Mouse (Mus musculus) cerebellum, postnatal 36 days (tissue): ENCODE results near the gene Gm28043.
"Not testable (repeated sequence)": the region's sequence is repeated elsewhere in the genome, so short reads cannot be mapped to it uniquely, and the experiment has no call there.

Experiments
- DNase-seq, 2 experiments: peaks; one replicate each; pipeline ENCODE4 v3.0.0; 2021 to 2022; ENCODE audit warnings: mixed read lengths in 2 of 2

Gm28043 gene

GRCm38 (mm10) chr17:29614115-29615023 lies at the start of gene Gm28043, which contains the start of gene Rnf8:
Gene Gm28043 (plus strand): TSS chr17:29614876.
Gene Rnf8 (plus strand): TSS chr17:29614790.
- peak; percentile 94 to 96 for DNase-seq

GRCm38 (mm10) chr17:29565521-29565920 lies 49.2 kb upstream of the Gm28043 start:
- no peak for DNase-seq

DNA sequence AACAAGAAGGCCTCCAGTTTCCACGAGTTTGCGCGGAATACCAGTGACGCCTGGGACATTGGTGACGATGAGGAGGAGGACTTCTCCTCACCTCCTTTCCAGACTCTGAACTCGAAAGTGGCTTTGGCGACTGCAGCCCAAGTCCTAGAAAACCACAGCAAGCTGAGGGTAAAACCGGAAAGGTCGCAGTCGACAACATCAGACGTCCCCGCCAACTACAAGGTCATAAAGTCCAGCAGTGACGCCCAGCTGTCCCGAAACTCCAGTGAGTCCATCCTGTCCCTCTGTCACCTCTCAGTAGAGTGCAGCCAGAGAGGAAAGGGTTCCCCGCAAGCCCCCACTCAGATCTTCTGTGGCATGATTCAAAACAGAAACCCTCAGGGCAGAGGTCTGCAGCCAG lies 46.2 kb upstream of the Gm28043 start:
- no peak for DNase-seq

GRCm38 (mm10) chr17:29569831-29570230 lies 44.8 kb upstream of the Gm28043 start:
- DNase-seq = peak; percentile 25 to 32

DNA sequence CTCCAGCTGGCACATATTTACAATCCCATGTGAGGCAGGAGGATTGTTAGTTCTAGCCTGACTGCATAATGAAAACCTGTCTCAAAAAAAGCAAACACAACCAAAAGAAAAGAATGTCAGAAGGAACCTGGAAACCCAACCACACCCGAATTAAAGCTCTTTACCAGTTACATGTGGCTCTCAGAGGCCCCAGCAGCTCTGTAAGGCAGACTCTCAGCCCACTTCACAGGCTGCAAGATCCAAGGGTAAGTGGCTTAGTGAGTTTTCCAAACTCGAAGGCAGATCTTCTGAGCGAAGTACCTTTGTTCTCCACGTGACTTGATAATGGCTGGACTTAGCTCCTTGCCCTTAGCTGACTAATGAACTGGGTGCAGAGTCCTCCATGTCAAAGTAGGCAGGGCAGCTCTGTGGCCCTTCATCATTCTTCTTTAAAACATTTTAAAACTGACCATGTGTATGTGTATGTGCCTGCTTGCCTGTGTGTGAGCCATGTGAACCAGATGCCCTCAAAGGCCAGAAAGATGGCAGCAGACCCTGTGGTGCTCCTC lies 35.0 kb upstream of the Gm28043 start:
- DNase-seq = no peak

DNA sequence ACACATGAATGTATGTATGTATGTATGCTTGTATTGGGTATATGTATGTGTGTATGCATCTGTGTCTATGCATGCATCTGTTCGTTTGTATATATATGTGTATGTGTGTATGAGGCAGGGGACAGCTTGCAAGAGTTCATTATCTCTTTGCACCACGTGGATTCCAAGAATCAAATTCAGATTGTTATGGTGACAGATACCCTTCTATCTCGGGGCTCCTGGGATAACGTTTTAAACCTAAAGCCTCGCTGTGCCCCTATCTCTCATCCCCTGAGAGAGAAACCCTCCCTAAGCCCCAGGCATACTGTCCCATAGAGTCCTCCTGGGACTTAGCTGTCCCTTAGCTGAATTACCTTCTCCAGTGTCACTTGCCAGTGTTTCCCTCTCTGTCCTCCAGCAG lies 31.1 kb upstream of the Gm28043 start:
- DNase-seq = no peak

DNA sequence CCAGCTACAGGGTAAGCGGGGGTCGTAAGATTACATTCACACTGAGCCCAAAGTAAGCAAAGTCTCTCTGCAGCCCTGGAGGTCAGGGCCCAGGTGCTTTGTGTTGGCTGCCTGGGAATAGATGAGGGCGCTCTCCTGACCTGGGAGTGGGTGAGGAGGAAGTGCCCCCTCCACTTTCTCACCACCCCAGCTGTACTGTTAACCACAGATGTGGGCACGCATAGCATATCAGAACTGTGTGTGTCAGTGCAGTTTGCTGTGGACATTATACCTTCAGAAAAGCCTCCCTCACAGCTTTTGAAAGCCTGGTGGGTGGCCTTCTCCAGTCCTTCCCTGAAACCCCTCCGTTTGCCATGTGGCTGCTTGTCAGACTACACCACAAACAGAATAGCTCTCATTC lies 30.4 kb upstream of the Gm28043 start:
- DNase-seq = no peak

- DNase-seq = no peak
Measured at GRCm38 (mm10) chr17:29584737-29585136, 29.9 kb upstream of the Gm28043 start.

DNA sequence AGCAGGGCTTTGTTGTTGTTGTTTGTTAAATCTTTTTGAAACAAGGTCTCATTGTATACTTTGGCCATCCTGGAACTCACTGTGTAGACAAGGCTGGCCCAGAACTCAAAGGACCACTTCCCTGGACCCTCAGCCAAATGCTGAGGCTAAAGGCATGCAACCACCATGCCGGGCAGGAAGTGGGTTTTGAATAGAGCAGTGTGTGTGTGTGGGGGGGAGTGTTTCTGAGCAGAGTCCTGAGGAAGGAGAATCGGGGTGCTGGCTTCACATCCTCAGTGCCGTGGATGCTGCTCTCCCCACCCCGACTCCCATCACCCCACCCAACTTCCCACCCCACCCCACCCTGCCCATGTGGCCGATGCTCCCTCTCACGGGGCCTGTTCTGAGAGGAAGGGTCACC lies 29.2 kb upstream of the Gm28043 start:
- no peak for DNase-seq

DNA sequence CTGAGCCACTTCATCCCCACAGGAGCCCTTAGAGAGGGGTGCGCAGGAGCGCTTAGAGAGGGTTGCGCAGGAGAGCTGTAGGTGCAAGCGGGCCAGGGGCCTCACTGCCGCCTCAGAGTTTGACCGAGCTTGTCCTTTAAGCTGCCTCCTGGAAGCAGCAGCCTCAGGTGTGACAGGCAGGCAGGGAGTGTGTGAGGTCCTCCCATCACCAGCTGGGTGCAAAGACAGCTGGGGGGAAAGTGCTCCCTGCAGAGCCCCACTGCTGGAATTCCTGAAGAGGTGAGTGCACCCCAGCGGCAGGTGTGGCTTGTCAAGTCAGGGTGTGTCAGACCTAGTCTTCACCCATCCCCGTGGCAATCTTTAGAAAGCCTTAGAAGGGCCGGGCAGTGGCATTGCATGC lies 27.8 kb upstream of the Gm28043 start:
- no peak for DNase-seq

DNA sequence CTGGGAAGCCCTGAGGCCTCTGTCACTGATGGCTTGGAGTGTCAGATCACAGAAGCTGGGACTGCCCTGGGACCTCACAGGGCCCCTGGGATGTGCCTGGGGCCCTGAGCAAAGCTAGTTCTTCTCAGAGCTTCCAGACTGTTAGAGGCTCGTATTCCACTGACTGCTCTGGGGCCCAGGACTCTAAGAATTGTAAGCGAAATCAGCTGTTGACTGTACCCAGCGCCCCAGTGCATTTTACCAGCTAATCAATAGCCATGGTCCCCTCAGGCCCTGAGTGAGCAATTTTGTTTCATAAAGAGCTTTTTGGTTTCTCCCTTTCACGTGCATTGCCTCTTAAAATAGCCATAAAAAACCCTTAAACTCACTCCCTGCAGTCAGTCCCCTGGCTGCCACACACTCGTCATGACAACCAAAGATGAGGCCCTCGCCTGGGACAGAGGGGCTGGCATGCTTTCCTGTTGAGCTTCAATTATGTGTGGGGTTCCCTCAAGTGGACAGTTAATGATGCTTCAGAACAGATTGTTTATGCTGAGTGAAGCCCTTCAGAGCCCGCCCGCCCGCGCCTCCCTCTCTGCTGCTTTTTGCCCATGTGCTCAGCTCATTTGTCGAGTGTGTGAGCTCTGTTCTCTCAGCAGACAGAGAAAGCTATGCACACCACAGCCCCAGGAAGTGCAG lies 25.3 kb upstream of the Gm28043 start:
- no peak for DNase-seq

- peak; percentile 67 to 70 for DNase-seq
Measured at GRCm38 (mm10) chr17:29595891-29596770, 18.5 kb upstream of the Gm28043 start.

DNA sequence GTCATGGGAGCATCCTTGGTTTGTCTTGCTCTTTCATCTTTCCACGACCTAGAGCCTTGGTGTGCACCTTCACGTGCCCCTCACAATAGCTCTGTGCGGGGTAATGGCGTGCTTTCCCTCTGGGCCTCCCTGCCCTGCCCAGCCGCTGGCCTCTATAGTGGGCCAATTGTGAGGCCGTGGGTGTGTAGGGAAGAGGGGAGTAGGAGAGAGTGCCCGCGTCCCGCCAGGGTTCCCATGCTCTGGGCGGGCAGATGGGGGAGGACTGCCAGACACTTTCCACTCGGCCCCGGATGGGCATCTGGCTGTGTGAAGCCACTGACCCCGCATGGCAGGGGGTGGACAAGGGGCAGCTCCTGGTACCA lies 17.9 kb upstream of the Gm28043 start:
- DNase-seq = no peak

- peak; percentile 48 for DNase-seq
Measured at GRCm38 (mm10) chr17:29599051-29599450, 15.6 kb upstream of the Gm28043 start.

DNA sequence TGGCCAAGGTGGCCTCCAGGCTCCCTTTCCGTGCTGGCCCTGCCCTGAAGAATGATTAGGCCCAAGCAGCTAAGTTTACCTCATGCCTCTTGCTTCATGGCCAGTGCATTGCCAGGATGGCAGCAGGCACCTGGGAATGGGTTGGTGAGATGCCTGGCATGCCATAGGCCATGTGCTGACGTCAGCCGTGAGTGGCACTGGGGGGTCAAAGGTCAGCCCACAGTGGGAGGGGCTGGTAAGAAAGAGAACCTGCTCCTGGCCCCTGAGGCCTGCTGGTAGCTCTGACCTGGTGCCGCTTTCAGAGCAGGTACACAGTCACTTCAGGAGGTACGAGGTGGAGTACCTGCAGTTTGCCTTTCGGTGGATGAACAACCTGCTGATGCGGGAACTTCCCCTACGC lies 15.1 kb upstream of the Gm28043 start:
- peak in 1 of 2 experiments; percentile 32 for DNase-seq

DNA sequence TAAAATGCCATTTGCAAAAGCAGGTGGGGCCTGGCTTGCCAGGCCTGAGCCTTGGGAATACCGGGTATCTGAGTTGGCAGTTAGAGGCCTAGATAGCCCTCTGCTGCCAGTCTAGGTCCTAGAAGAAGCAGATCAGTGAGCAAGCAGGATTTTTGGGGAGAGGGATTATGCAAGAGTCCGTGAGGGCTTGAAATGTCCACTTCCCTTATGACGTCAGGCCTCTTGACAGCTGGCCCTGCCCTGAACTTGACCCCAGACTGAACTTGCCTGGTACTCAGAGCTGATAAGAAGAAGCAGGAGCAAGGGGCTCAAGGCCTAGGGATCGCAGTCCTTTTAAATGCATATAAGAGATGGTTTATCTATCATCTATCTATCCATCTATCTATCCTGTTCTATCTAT lies 13.3 kb upstream of the Gm28043 start:
- DNase-seq = no peak

DNA sequence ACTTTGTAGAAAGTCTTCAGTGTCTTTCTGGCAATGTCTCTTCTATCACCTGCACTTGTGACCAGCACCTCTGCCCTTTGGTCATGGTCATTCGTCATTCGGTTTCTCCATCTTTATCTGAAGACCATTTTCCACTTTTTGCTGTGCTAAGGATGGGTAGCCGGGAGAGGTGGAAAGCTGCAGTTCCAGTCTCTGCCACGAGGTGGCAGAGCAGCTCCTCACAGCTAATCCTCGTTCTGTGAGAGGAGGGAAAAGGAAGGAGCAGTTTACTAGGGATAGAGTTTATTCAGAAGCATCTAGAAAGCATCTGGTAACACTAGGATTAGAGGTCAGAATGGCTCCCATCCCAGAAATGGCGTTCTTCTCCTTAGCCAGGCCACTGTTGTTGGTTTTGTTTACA lies 11.4 kb upstream of the Gm28043 start:
- peak; percentile 87 to 88 for DNase-seq

DNA sequence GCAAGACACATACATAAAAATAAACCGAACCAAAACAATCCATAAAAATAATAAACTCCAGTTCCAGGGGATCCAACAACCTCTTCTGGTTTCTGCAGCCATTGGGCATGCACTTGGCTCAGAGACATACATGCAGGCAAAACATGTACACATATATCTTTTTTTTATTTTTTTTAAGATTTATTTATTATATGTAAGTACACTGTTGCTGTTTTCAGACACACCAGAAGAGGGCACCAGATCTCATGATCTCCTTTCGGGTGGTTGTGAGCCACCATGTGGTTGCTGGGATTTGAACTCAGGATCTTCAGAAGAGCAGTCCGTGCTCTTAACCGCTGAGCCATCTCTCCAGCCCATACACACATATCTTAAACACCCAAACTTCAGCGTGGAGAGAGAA lies 1.2 kb upstream of the Gm28043 start:
- DNase-seq = not testable (repeated sequence)

DNA sequence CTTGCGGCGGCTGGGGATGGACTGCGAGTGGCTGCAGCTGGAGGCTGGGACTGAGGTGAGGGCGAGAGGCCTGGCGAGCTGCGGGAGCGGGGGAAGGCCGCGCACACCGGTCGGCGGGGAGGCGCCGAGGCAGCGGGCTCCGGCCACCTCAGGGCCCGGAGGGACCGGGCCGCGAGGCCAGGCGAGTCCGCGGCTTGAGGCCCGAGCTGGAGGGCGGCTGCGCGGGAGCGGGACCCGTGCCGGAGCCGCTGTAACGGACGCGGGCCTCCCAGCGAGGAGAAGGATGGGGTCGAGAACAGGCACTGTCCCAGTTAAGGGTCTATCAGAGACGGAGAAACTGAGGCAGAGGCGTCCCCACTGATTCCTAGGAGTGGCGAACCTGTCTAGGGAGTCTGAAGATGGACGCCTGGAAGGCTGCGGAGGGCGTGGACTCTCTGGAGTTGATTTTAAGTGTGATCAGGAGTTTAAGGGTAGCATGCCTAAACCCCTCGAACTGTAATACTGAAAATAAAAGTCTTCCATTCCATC lies 412 bp downstream of the Gm28043 start:
- DNase-seq = no peak

GRCm38 (mm10) chr17:29615616-29616015 lies 940 bp downstream of the Gm28043 start:
- DNase-seq = no peak

DNA sequence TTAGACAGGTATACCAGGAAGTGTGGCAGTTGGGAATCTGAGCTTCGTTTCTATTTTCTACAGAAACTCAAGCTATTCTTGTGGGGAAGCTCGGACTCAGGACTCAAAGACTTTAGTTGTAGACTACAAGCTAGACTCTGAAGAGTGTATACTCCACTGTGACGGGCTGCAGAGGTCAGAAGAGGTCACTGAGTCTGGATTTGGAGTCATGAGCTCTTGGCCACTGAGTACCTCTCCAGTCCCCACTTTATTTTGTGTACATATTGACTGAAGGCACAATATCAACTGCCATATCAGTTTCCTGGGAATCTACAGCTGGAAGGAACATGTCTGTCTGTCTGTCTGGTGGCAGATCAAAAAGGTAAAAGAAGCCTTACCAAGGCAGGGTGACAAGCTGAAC lies 4.6 kb downstream of the Gm28043 start:
- no peak for DNase-seq

- no peak for DNase-seq
Measured at GRCm38 (mm10) chr17:29623488-29623887, 8.8 kb downstream of the Gm28043 start.

DNA sequence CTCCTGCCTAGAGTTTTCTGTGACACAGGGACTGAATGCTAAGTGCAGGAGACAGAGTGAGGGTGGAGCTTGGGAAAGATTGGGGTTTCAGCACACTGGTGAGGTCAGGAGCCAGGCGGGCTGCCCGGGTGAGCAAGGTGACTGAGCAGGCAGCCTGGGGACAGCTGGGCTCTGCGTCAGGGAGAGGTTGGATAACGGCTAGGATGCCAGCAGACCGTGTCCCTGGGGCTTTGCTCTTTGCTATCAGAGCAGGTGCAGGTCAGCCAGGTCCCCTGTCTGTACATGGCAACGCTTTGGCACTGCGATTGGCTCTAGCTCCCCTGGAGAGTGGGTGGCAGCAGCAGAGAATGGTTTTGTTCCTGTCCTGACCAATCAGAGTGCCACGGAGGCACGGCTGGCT lies 12.6 kb downstream of the Gm28043 start:
- DNase-seq = no peak
